Mouse (Mus musculus) intestine, postnatal 0 days (tissue): Measurements from ENCODE around the gene Ermn. TPM values are rescaled to one million over a fixed set of nuclear protein-coding genes. Genes with fewer than 3 reads are reported as not detected.

ENCODE experiments used
- ATAC-seq: fragments of 200-750 bp; cut with Nextera tagmentation; 2 replicates; pipeline ENCODE4 v1.8.0; 2017; ENCODE audit warnings: mild to moderate bottlenecking, moderate TSS enrichment, moderate library complexity
- H3K27ac ChIP-seq: fragments of 300-500 bp; sonication (generic); 2 replicates; pipeline ENCODE4 v1.5.1; 2014; ENCODE audit warnings: mild to moderate bottlenecking, low read depth, low read length, moderate library complexity
- H3K27me3 ChIP-seq: fragments of 300-500 bp; sonication (generic); replicated peaks from 2 replicates; pipeline ENCODE4 v1.6.1; 2014; ENCODE audit warnings: low read length, mixed read lengths; ENCODE audit not compliant: control insufficient read depth, insufficient read depth
- H3K36me3 ChIP-seq: fragments of 300-500 bp; sonication (generic); 2 replicates; pipeline ENCODE4 v1.6.1; 2014; ENCODE audit warnings: mild to moderate bottlenecking, moderate library complexity; ENCODE audit not compliant: control insufficient read depth, insufficient read depth
- H3K4me1 ChIP-seq: fragments of 300-500 bp; sonication (generic); replicated peaks from 2 replicates; pipeline ENCODE4 v1.6.1; 2014; ENCODE audit warnings: antibody characterized with exemption, low read length, mixed read lengths; ENCODE audit not compliant: control insufficient read depth, insufficient read depth
- H3K4me2 ChIP-seq: fragments of 300-500 bp; sonication (generic); replicated peaks from 2 replicates; pipeline ENCODE4 v1.6.1; 2014; ENCODE audit warnings: low read depth, mild to moderate bottlenecking, moderate library complexity
- H3K4me3 ChIP-seq: fragments of 300-500 bp; sonication (generic); 2 replicates; pipeline ENCODE4 v1.5.1; 2014; ENCODE audit warnings: low read depth, low read length
- H3K9ac ChIP-seq: fragments of 300-500 bp; sonication (generic); 2 replicates; pipeline ENCODE4 v1.6.1; 2014; ENCODE audit warnings: mild to moderate bottlenecking, low read depth, low read length
- H3K9me3 ChIP-seq: fragments of 300-500 bp; sonication (generic); 2 replicates; pipeline ENCODE4 v1.6.1; 2016; ENCODE audit warnings: mixed run types; ENCODE audit not compliant: control insufficient read depth
- CTCF ChIP-seq: sonication (generic); IDR thresholded peaks from 2 replicates; pipeline ENCODE4 v1.5.1; 2016; ENCODE audit warnings: low read depth, mild to moderate bottlenecking, control low read depth, antibody characterized with exemption, moderate library complexity
- WGBS: fragments of 180-500 bp; shearing (Covaris S2); extraction: QIAGEN DNeasy Blood & Tissue Kit; methylation state at CpG from one replicate; pipeline ENCODE4 v1.1.7; 2014; 5-methylcytosine and 5-hydroxymethylcytosine counted together
- polyA plus RNA-seq: library from polyadenylated mRNA; unstranded; fragments of >200 nt; fragmentation: Nextera tagmentation; extraction: Ambion mirVana; gene quantifications from 2 replicates; pipeline ENCODE4 v1.2.1, GENCODE M21; 2015

Gene Ermn
- polyA plus RNA-seq, 1 experiment from 2014 or later = 0.07 TPM

GRCm38 (mm10) chr2:57997752-57998430 is 54.8 kb downstream of the Ermn start, which contains the start of gene Galnt5:
TSS of gene Galnt5 (plus strand) at chr2:57997884.
- no peak for ATAC-seq
- peak within 1 kb of the TSS; percentile 66 for H3K4me2 ChIP-seq
- H3K36me3 ChIP-seq = no peaks in the 10 kb centered on the region
- H3K9ac ChIP-seq = peak within 1 kb of the TSS; percentile 27; the same call in 1 of the 2 replicates
- H3K4me1 ChIP-seq = no peaks in the 10 kb centered on the region
- H3K9me3 ChIP-seq = no peaks in the 10 kb centered on the region
- H3K27ac ChIP-seq = no peak within 1 kb of the TSS
- 17% methylated on average over 12 of the region's 12 CpGs for WGBS
- no peak for TF ChIP-seq CTCF
- peak within 1 kb of the TSS; percentile 33 for H3K4me3 ChIP-seq
- H3K27me3 ChIP-seq = no peaks in the 10 kb centered on the region

Other genes starting within 250 kb of the Ermn start
- gene Galnt5, start 55.0 kb downstream of the Ermn start, polyA plus RNA-seq = 1.0 and 1.5 TPM in 2 replicates
- 0.98 and 1.0 TPM in 2 replicates for gene Cytip, start 142.7 kb upstream of the Ermn start, polyA plus RNA-seq